Mouse (Mus musculus): ENCODE measurements around the gene Zbtb34. TPM values are rescaled to one million over a fixed set of nuclear protein-coding genes. Genes with fewer than 3 reads are reported as not detected.
A peak's percentile ranks its signal among the peaks of the same experiment; 100 is the strongest.

Zbtb34 gene
- polyA plus RNA-seq, 1 experiment from 2014 or later: 4.5 TPM

GRCm38 (mm10) chr2:33444862-33445261 lies 13.7 kb upstream of the Zbtb34 start:
- no peak overlapping the region for H3K4me3 ChIP-seq (ENCODE audit: control insufficient read depth in 1 of 2, insufficient read depth in 1 of 2, low read depth in 1 of 2, low read length in 2 of 2)
- H3K27me3 ChIP-seq (ENCODE audit: control insufficient read depth, insufficient read depth, low read length): no peaks in the 10 kb centered on the region
- ATAC-seq (ENCODE audit: insufficient number of reproducible peaks, insufficient read depth, low FRiP score, low read depth): no peak
- H3K4me1 ChIP-seq (ENCODE audit: control insufficient read depth in 2 of 2, insufficient read depth in 2 of 2, low read length in 2 of 2): peaks cover 10 to 15% of the 10 kb centered on the region in 2 experiments
- no peak overlapping the region for H3K4me2 ChIP-seq (ENCODE audit: low read length)
- H3K9ac ChIP-seq (ENCODE audit: low read length): no peak overlapping the region; the same call in 1 of the 2 replicates
- H3K36me3 ChIP-seq (ENCODE audit: control insufficient read depth, insufficient read depth, low read length): peaks cover 22% of the 10 kb centered on the region
- peak overlapping the region; percentile 37 to 64; a peak in 3 of 4 replicates for H3K27ac ChIP-seq (replicated peaks in 1 of 2; ENCODE audit: control insufficient read depth in 1 of 2, insufficient read depth in 1 of 2, low read depth in 2 of 2, low read length in 2 of 2)
- H3K9me3 ChIP-seq (ENCODE audit: control insufficient read depth, low read length): no peaks in the 10 kb centered on the region

- H3K9ac ChIP-seq (ENCODE audit: low read length): no peak overlapping the region
- 5% methylated on average over 5 of the region's 5 CpGs for WGBS
- no peaks in the 10 kb centered on the region for H3K27me3 ChIP-seq (ENCODE audit: control insufficient read depth, insufficient read depth, low read length)
- peak; percentile 55 for ATAC-seq (ENCODE audit: insufficient number of reproducible peaks, insufficient read depth, low FRiP score, low read depth)
- peaks cover 14 to 17% of the 10 kb centered on the region in 2 experiments for H3K4me1 ChIP-seq (ENCODE audit: control insufficient read depth in 2 of 2, insufficient read depth in 2 of 2, low read length in 2 of 2)
- H3K9me3 ChIP-seq (ENCODE audit: control insufficient read depth, low read length): no peaks in the 10 kb centered on the region
- no peak overlapping the region for H3K4me2 ChIP-seq (ENCODE audit: low read length)
- H3K27ac ChIP-seq (replicated peaks in 1 of 2; ENCODE audit: control insufficient read depth in 1 of 2, insufficient read depth in 1 of 2, low read depth in 2 of 2, low read length in 2 of 2): peak overlapping the region; percentile 37 to 64
- H3K36me3 ChIP-seq (ENCODE audit: control insufficient read depth, insufficient read depth, low read length): peaks cover 17% of the 10 kb centered on the region
- no peak overlapping the region for H3K4me3 ChIP-seq (ENCODE audit: control insufficient read depth in 1 of 2, insufficient read depth in 1 of 2, low read depth in 1 of 2, low read length in 2 of 2)
Observed at GRCm38 (mm10) chr2:33444358-33444757, 13.2 kb upstream of the Zbtb34 start.

GRCm38 (mm10) chr2:33442701-33443100 lies 11.6 kb upstream of the Zbtb34 start:
- H3K4me2 ChIP-seq (ENCODE audit: low read length): no peak overlapping the region
- no peak overlapping the region for H3K4me3 ChIP-seq (ENCODE audit: control insufficient read depth in 1 of 2, insufficient read depth in 1 of 2, low read depth in 1 of 2, low read length in 2 of 2)
- H3K36me3 ChIP-seq (ENCODE audit: control insufficient read depth, insufficient read depth, low read length): 0 out of 2 replicates have a peak, but pooled peaks cover under 1% of the 10 kb centered on the region
- H3K9ac ChIP-seq (ENCODE audit: low read length): no peak overlapping the region
- no peaks in the 10 kb centered on the region for H3K9me3 ChIP-seq (ENCODE audit: control insufficient read depth, low read length)
- H3K27ac ChIP-seq (replicated peaks in 1 of 2; ENCODE audit: control insufficient read depth in 1 of 2, insufficient read depth in 1 of 2, low read depth in 2 of 2, low read length in 2 of 2): no peak overlapping the region; a peak in 1 of 4 replicates
- H3K4me1 ChIP-seq (ENCODE audit: control insufficient read depth in 2 of 2, insufficient read depth in 2 of 2, low read length in 2 of 2): peaks cover 18 to 21% of the 10 kb centered on the region in 2 experiments
- 44% methylated on average over 4 of the region's 4 CpGs for WGBS
- H3K27me3 ChIP-seq (ENCODE audit: control insufficient read depth, insufficient read depth, low read length): no peaks in the 10 kb centered on the region
- no peak for ATAC-seq (ENCODE audit: insufficient number of reproducible peaks, insufficient read depth, low FRiP score, low read depth)

GRCm38 (mm10) chr2:33440893-33441292 lies 9.8 kb upstream of the Zbtb34 start:
- H3K4me1 ChIP-seq (ENCODE audit: control insufficient read depth in 2 of 2, insufficient read depth in 2 of 2, low read length in 2 of 2): peaks cover 18 to 28% of the 10 kb centered on the region in 2 experiments
- no peak for ATAC-seq (ENCODE audit: insufficient number of reproducible peaks, insufficient read depth, low FRiP score, low read depth)

GRCm38 (mm10) chr2:33439980-33440670 lies 9.0 kb upstream of the Zbtb34 start:
- no peak overlapping the region for H3K4me2 ChIP-seq (ENCODE audit: low read length)
- 30% methylated on average over 9 of the region's 9 CpGs for WGBS
- H3K4me3 ChIP-seq (ENCODE audit: control insufficient read depth in 1 of 2, insufficient read depth in 1 of 2, low read depth in 1 of 2, low read length in 2 of 2): no peak overlapping the region
- H3K27ac ChIP-seq (replicated peaks in 1 of 2; ENCODE audit: control insufficient read depth in 1 of 2, insufficient read depth in 1 of 2, low read depth in 2 of 2, low read length in 2 of 2): no peak overlapping the region
- H3K27me3 ChIP-seq (ENCODE audit: control insufficient read depth, insufficient read depth, low read length): no peaks in the 10 kb centered on the region
- peaks cover 21 to 34% of the 10 kb centered on the region in 2 experiments for H3K4me1 ChIP-seq (ENCODE audit: control insufficient read depth in 2 of 2, insufficient read depth in 2 of 2, low read length in 2 of 2)
- no peaks in the 10 kb centered on the region for H3K36me3 ChIP-seq (ENCODE audit: control insufficient read depth, insufficient read depth, low read length)
- H3K9ac ChIP-seq (ENCODE audit: low read length): no peak overlapping the region
- ATAC-seq (ENCODE audit: insufficient number of reproducible peaks, insufficient read depth, low FRiP score, low read depth): no peak
- no peaks in the 10 kb centered on the region for H3K9me3 ChIP-seq (ENCODE audit: control insufficient read depth, low read length)

More at GRCm38 (mm10) chr2:33440893-33441292, 9.8 kb upstream of the Zbtb34 start:
- H3K27ac ChIP-seq (replicated peaks in 1 of 2; ENCODE audit: control insufficient read depth in 1 of 2, insufficient read depth in 1 of 2, low read depth in 2 of 2, low read length in 2 of 2): no peak overlapping the region
- H3K9ac ChIP-seq (ENCODE audit: low read length): no peak overlapping the region
- no peak overlapping the region for H3K4me3 ChIP-seq (ENCODE audit: control insufficient read depth in 1 of 2, insufficient read depth in 1 of 2, low read depth in 1 of 2, low read length in 2 of 2)
- 32% methylated on average over 4 of the region's 4 CpGs for WGBS
- H3K4me2 ChIP-seq (ENCODE audit: low read length): no peak overlapping the region
- H3K27me3 ChIP-seq (ENCODE audit: control insufficient read depth, insufficient read depth, low read length): no peaks in the 10 kb centered on the region
- no peaks in the 10 kb centered on the region for H3K36me3 ChIP-seq (ENCODE audit: control insufficient read depth, insufficient read depth, low read length)
- H3K9me3 ChIP-seq (ENCODE audit: control insufficient read depth, low read length): no peaks in the 10 kb centered on the region

- ATAC-seq (ENCODE audit: insufficient number of reproducible peaks, insufficient read depth, low FRiP score, low read depth): no peak
- peaks cover 18 to 27% of the 10 kb centered on the region in 2 experiments for H3K4me1 ChIP-seq (ENCODE audit: control insufficient read depth in 2 of 2, insufficient read depth in 2 of 2, low read length in 2 of 2)
- no peaks in the 10 kb centered on the region for H3K36me3 ChIP-seq (ENCODE audit: control insufficient read depth, insufficient read depth, low read length)
- H3K27ac ChIP-seq (replicated peaks in 1 of 2; ENCODE audit: control insufficient read depth in 1 of 2, insufficient read depth in 1 of 2, low read depth in 2 of 2, low read length in 2 of 2): no peak overlapping the region
- H3K4me2 ChIP-seq (ENCODE audit: low read length): no peak overlapping the region
- H3K9ac ChIP-seq (ENCODE audit: low read length): no peak overlapping the region
- H3K4me3 ChIP-seq (ENCODE audit: control insufficient read depth in 1 of 2, insufficient read depth in 1 of 2, low read depth in 1 of 2, low read length in 2 of 2): no peak overlapping the region
- no peaks in the 10 kb centered on the region for H3K27me3 ChIP-seq (ENCODE audit: control insufficient read depth, insufficient read depth, low read length)
- WGBS: 33% methylated on average over 8 of the region's 8 CpGs
- no peaks in the 10 kb centered on the region for H3K9me3 ChIP-seq (ENCODE audit: control insufficient read depth, low read length)
Observed at GRCm38 (mm10) chr2:33439471-33439881, 8.4 kb upstream of the Zbtb34 start.

DNA sequence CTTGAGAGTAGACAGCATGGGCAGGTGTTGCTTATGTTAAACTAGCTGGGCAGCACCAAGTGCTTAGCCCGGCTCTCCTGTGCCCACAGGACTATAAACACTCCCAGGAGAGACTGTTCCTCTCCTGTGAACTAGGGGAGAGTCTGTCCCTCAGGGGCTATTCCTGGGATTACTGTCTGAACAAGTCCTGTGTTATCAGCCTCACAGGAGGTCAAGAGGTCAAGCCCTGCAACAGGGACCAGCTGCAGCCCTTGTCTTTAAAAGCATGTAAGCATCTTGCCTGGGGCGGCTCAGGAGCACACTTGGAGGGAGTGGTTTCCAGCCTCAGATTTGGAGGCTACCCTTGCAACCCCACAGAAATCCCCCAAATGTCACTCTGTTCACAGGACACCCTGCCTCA lies 7.3 kb upstream of the Zbtb34 start:
- Histone ChIP-seq H3K27ac (replicated peaks in 1 of 2; ENCODE audit: control insufficient read depth in 1 of 2, insufficient read depth in 1 of 2, low read depth in 2 of 2, low read length in 2 of 2) (no peak overlapping the region), H3K36me3 (ENCODE audit: control insufficient read depth, insufficient read depth, low read length) (no peaks in the 10 kb centered on the region), H3K4me1 (ENCODE audit: control insufficient read depth in 2 of 2, insufficient read depth in 2 of 2, low read length in 2 of 2) (peaks cover 16 to 22% of the 10 kb centered on the region in 2 experiments), H3K9me3 (ENCODE audit: control insufficient read depth, low read length) (no peaks in the 10 kb centered on the region), H3K4me2 (ENCODE audit: low read length) (no peak overlapping the region), H3K4me3 (ENCODE audit: control insufficient read depth in 1 of 2, insufficient read depth in 1 of 2, low read depth in 1 of 2, low read length in 2 of 2) (no peak overlapping the region), H3K27me3 (ENCODE audit: control insufficient read depth, insufficient read depth, low read length) (no peaks in the 10 kb centered on the region), H3K9ac (ENCODE audit: low read length) (no peak overlapping the region)
- no peak for ATAC-seq (ENCODE audit: insufficient number of reproducible peaks, insufficient read depth, low FRiP score, low read depth)
- WGBS: 30% methylated on average over 2 of the region's 2 CpGs

GRCm38 (mm10) chr2:33437184-33437583 lies 6.1 kb upstream of the Zbtb34 start:
- no peak overlapping the region for H3K4me2 ChIP-seq (ENCODE audit: low read length)
- no peak overlapping the region for H3K4me3 ChIP-seq (ENCODE audit: control insufficient read depth in 1 of 2, insufficient read depth in 1 of 2, low read depth in 1 of 2, low read length in 2 of 2)
- H3K9me3 ChIP-seq (ENCODE audit: control insufficient read depth, low read length): no peaks in the 10 kb centered on the region
- no peaks in the 10 kb centered on the region for H3K36me3 ChIP-seq (ENCODE audit: control insufficient read depth, insufficient read depth, low read length)
- H3K27me3 ChIP-seq (ENCODE audit: control insufficient read depth, insufficient read depth, low read length): no peaks in the 10 kb centered on the region
- no peak for ATAC-seq (ENCODE audit: insufficient number of reproducible peaks, insufficient read depth, low FRiP score, low read depth)
- no peak overlapping the region for H3K9ac ChIP-seq (ENCODE audit: low read length)
- peaks cover 12 to 22% of the 10 kb centered on the region in 2 experiments; a peak in 3 of 4 replicates for H3K4me1 ChIP-seq (ENCODE audit: control insufficient read depth in 2 of 2, insufficient read depth in 2 of 2, low read length in 2 of 2)
- H3K27ac ChIP-seq (replicated peaks in 1 of 2; ENCODE audit: control insufficient read depth in 1 of 2, insufficient read depth in 1 of 2, low read depth in 2 of 2, low read length in 2 of 2): no peak overlapping the region
- WGBS: 53% methylated on average over 11 of the region's 11 CpGs
